Mouse (Mus musculus) right cerebral cortex, postnatal 25 days (tissue): ENCODE measurements around the gene Gxylt1.
"Not testable (repeated sequence)": the region's sequence is repeated elsewhere in the genome, so short reads cannot be mapped to it uniquely, and the experiment has no call there.

ENCODE experiments used
- DNase-seq: peaks from one replicate; pipeline ENCODE4 v3.0.0; 2022

The Gxylt1 gene

DNA sequence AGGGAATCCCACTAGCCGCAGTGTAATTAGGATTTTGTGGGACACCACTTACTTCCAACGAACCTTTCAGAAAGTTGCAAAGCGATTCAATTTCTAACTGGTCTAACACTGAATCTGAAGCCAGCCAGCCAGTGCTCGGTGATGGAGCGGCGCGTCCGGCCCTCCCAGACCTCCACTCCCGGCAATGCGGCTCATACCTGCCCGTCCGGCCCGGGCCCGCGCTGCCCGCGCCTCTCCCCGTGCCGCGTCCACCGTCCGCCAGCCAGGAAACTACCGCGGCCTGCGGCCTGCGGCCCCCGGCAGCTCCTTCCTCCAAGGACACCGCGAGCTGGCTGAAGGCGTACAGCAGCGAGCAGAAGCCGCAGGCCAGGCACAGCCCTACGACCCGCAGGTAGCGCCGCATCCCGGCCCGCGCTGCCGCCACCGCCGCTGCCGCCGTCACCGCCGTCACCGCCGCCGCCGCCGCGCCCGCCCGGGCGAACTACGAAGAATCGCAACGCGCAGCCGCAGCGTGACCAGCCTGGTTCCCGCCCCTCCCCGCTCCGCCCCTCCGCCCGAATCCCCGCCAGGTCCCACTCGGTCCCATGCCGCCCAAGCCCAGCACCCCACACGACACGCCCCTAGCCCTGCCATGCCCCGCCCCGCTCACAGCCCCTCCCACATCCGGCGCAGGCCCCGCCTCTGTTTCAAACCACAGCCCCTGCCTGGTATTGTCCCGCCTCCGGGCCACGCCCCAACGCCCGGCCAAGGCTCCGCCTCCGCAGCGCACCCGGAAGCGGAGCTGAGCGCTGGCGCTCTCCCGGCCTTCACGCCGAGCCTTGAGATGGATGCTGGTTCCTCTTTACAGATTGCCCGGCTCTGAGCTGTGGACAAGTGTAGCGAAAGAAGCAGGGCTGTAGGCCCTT is at the start of gene Gxylt1:
Gxylt1 (minus strand) TSS at position 501 of the 905 bp plus-strand sequence.
- peak; percentile 100 for DNase-seq

DNA sequence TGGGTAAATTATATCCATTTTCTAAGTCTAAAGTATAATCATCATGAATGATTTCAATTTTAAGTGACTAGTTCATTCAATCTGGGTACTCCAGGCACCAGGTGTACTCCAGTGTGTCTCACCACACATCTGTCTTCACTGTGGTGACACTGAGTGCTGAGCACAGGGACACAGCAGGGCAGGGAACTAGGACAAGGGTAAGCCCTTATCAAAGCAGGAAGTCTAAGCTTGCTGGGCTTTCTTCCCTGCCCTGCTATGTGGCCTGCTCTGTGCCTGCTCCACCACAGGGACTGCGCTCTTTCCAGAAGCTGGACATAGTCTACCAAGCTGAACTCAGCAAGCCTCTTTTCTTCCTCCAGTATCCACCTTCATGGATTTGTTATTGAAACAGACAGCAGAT is 43.8 kb upstream of the Gxylt1 start:
- DNase-seq, result no peak

DNA sequence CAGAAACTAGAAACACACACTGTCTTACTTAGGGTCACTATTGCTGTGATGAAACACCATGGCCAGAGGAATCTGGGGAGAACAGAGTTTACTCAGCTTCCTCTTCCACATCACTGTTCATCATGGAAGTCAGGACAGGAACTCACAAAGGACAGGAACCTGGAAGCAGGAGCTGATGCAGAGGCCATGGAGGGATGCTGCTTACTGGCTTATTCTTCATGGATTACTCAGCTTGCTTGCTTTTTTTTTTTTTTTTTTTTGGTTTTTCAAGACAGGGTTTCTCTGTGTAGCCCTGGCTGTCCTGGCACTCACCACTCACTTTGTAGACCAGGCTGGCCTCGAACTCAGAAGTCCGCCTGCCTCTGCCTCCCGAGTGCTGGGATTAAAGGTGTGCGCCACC is 35.3 kb upstream of the Gxylt1 start:
- not testable (repeated sequence) for DNase-seq

DNA sequence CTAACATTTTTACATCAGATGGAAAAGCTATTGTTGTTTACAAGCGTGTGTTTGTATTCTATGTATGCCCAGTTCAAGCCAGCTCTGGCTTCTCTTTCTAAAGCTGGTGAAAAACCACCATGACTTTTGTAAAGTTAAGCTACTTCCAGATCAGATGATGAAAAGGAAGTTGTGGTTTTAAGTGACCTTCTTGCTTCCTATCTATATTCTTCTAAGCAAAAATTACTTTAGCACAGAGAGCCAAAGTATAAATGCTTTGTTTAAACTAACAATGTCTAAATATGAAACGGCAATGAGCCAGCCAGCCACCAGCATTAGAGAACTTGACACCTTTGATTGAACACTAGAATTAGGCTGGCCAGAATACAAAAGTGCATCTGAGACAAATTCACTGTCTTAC is 23.2 kb upstream of the Gxylt1 start:
- no peak for DNase-seq

DNA sequence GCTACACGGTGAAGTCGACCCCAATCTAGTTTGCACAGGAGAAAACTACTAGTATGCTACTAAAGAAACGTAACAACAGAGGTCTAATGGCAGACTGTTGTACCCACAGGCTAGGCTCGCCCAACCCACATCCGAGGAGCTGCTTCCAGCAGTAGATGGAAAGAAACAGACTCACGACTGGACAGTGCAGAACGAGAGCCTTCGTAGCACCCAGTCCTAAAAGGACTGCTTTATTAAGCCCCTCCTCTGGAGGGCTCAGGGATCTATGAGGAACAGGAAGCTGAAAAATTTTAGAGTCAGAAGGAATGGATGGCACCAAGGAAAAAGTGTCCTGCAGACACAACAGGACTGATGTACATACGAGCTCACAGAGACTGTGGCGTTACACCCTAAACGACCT is 19.5 kb upstream of the Gxylt1 start:
- no peak for DNase-seq

DNA sequence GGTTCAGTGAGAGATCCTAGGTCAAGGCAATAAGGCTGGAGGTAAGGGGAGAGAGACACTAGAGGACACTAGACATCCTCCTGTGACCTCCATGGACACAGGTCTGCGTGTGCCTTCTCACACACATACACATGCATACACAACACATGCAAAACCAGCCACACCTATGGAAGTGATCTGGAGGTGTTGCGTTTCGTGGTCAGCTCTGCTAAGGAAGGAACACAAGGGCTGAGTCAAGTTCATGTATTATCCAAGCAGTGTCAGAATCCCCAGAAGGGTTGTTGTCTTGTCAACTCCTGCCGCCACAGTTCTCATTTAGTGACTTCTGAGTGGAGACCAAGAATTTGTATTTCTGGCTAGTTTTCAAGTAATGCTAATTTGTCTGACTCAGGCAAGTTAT is 13.3 kb upstream of the Gxylt1 start:
- no peak for DNase-seq

DNA sequence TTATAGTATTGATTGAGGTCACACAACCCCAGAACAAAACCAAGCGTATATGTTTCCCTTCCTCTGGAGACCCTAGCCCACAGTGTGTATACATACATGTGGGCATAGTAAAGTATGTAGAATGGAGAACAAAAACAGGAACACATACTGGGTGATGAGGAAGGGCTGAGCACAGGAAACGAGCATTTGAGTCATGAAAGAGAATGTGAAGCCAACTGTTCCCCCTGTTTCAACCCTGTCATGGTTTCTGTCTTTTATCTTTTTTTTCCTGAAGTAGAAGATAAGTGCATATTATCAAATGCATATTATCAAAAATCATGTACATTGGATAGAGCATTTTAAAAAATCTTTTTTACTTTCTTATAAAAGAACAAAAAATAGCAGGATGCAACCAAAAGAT is 12.6 kb upstream of the Gxylt1 start:
- DNase-seq, result no peak

DNA sequence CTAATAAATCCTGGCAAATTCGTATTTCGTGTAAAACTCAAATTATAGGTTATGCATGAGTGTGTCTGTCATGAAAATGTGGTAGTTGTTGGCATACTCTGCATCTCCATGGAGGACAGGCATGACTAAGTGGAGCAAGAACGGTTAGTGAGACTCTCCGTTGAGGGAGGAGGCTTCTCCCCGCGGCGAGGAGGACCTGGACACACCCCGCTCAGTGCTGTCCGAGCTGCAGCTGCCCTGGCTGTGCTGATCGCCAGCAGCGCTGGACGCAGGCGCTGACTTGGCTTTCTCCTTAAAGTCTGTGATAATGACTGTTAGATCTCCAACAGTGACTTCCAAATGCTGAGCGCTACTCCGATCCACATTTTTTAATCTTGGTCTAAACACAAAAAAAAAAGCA is 10.3 kb upstream of the Gxylt1 start:
- DNase-seq, result no peak

DNA sequence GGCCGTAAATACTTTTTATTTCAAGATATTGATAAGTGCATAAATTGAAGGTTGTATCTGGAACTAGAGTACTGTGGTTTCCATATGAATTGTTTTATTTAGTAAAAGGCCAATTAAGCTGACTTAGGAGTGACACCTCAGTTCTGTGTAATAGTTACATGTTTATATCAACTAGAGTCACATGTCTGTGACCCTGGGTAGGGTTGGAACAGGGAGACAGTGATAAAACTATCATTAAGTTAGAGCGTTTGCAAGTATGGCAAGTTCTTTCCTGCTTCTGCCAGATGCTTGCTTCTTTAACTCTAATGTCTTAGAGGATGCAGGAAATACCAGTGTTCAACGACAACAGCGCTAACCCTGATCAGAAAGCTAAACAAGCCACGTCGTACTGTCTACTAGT is 9.3 kb upstream of the Gxylt1 start:
- DNase-seq, result no peak

DNA sequence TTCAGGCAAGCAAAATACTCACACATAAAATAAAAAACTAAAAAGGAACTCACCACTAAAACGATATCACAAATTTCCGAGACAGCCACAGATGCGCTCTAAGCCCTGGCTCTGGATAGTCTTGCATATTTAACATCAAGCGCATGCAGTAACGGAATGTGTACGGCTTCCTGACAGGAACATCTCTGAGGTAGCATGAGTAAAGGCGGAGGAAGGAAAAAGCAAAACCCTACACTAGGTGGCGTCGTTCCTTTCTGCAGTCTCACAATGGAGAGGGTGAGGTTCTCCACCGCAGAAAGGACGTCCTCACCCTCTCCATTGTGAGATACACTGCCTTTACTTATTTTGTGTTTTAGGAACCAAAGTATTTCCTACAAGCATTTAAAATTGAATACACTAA is 8.4 kb upstream of the Gxylt1 start:
- DNase-seq, result no peak

DNA sequence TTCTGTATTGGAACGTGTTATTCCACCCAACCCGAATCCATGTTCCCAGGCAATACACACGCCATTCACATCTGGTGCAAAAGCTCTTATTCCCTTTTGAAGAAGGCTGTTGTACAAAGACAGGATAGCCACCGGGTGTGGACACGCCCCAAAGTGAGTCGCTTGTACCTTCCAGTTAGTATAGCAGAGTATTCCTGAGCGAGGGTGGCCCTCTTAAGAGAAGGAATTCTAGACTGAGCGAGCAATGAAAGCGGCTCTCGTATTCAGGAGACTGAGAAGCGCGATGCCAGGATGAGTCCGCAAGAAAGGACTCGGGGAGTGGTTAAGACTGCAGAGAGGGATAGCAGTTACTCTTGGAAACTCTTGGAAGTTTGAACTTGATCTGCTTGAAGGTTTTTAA is 1.3 kb upstream of the Gxylt1 start:
- no peak for DNase-seq

DNA sequence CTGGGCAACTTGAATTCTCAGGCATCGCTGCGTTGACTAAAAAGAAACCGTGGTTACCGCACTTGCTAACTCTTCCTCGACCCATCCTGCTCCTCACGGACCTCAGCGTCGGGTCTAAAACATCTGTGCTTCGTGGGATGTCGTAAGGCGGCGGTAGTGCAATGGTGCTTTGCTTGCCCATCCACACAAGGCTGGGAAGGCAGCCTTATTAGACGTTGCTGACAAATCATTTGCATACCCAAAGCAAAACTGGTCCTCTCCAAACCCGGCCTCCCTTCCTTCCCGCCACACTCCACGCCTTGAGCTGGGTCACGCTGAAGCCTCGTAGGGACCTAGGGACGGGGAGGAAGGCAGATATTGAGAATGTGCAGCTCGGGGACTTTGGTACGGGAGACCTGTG is 644 bp upstream of the Gxylt1 start:
- no peak for DNase-seq

DNA sequence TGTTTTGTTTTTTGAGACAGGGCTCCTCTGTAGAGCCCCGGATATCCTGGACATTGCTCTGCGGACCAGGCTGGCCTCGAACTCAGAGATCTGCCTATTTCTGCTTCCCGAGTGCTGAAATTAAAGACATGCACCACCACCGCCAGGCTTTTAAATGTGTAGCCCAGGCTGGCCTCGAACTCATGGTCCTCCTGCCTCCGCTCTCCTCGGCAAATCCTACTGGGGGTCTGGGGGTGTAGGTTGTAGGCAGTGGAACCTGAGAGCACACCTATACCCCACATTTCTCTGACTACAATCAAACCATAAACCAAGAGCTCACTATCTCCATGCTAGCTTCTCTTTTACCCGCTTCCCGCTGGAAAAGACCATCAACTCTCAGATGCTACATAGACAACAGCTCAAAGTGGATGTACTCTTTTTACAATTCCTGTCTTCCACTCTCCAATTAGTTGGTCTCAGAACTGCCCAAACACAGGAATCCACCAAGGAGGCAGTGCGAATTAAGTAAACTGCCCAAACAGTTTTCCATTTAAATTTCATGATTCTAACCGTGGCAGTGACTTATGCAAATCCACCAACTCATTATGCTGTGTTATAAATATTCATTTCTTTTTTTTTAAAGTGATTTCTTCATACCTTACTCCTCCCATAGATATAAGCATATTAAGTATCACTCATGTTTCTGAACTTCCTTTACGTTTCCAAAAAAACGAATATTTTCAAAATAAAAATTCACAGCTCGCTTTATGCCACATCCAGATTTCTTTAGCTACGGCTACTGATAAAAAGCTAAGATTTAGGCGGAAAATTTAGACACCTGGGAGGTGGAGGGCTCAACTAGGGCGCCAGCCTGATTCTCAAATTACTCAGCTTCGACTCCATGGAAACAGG is 946 bp downstream of the Gxylt1 start:
- DNase-seq, result no peak

DNA sequence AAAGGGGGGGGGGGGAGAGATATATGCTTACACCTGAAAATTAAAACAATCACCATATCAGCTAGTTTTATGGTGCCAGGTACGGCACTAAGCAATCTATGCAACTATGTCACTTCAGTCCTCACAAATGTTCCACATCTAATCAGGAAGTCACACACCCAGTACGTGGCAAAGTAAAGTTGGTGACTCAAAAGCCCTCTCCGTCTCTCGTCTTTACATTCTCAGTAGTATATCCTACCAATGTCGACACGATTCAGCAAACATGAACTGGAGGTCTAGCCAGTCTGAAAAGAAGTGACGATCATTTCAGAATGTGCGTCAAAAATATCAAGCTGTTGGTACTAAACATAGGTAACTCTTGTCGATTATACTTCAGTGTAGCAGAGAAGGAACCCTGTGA is 2.0 kb downstream of the Gxylt1 start:
- DNase-seq, result no peak

DNA sequence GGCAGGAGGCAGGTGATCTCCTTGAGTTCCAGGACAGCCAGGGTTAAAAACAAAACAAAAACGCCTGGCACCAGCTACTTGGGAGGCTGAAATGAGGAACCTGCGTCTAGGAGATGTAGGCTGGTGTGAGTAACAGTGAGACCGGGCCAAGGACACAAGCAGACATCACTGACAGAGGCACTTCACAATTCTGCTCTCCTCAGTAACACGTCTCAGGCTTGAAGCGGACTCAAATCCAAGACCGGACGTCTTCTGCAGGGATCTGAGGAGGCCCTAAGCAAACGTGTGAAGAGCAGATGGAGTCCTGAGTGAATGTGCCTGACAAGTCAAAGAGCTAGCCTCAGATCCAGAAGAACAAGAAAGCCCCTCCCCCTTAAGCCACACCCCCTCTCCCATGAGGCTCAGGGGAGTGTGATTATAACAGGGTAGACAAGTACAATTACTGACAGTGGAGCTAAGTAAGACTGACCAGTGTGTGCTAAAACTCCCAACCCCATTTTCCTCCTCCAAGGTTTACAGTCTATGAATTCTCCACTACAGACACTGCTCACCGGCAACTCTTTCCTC is 4.6 kb downstream of the Gxylt1 start:
- no peak for DNase-seq

DNA sequence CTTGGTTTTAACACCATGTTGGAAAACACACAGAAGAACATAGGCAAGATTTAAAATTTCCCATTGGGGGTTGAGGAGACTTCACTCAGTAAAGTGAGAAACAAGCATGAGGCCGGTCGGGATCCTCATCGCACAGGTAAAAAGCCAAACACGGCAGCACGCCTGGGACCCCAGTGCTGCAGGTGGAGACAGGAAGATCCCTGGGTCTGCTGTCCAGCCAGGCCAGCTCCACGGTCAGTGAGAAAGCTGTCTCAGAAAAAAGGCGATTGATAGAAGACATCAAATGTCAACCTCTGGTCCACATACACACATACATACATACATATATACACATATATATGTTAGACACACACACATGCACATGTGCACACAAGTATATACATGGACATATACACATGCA is 5.4 kb downstream of the Gxylt1 start:
- DNase-seq, result no peak

DNA sequence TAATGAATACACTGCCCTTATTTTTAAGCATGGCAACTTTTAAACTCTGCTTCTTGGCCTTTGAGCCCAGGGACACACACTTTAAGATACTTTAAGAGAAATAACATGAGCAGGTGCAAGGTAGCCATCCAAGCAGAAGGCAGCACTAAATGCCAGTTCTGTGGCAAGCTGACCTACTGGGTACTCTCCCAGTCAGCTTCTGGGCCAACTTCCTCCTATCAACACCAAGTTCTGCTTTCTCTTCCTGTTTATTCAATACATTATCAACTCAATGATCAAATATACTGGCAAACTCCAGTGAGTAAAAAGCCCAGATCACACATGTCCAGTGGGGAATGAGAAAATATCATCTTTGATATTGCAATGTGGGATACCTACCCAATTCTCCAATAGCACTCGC is 7.0 kb downstream of the Gxylt1 start:
- no peak for DNase-seq

DNA sequence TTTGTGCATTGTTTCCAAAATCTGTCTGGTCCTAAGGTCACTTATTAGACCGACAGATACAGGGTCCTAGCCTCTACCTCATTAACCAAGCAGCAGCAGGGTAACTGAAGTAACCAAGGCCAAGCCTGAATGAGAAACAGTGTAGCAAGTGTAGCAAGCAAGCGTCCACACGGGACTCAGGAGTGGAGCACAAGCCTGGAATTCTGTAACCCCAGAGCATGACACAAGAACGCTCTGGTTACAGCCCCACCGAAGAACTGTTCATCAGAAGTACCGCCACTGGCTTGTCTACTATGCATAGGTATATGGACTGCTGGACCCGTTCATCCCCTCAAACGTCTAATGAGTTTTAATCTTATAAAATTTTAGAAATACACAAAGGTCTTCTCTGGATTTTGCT is 7.5 kb downstream of the Gxylt1 start:
- DNase-seq, result no peak

DNA sequence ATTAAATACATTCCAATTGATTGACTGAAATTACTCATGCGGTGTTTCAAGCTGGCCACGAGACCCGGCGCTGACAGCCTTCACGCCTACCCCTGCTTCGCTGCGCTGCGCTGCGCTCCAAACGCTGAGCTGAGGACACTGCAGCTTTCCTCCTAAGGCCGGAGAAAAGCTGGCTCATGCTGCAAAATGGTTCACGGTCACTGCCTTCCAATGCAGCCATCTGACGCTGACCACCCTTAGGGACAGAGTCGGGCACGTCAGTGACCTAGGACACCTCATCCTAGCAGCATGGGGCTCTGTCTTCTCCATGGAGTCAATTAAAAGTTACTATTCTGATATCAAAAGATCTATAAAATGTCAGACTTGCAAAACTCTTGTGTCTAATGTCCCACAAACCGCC is 8.6 kb downstream of the Gxylt1 start:
- no peak for DNase-seq

DNA sequence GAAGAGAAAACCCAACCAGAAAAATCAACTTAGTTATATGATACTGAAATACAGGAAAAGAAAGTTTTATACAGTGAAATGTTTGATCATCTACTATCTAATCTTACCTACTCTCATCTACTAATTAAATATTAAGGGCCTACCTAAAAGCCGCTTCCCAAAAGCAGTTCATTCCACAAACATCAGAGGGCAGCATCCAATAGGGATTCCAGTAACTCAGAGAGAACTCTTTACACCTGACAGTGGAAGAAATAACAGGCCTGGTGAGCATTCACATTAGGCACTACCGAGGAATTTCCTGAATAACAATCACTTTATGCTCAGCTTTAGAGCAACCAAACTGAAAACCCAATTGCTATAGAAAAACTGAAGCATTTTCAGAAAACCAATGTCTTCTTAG is 9.3 kb downstream of the Gxylt1 start:
- DNase-seq, result no peak

DNA sequence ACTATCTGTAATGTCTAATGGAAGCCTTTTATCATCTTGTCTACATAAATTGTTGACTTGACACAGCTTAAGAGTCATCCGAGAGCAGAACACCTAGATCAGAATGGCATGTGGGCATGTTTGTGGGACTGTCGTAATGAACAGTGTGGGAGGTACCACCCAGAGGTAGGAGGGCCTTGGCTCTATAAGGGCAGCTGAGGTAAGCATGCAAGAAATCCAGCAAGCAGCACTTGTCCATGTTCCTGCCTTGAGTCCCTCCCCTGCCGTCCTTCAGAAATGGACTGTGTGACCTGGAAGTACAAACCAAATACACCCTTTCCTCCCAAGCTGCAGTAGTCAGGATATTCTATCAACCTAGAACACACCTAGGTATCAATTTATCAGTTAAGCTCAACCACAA is 9.7 kb downstream of the Gxylt1 start:
- no peak for DNase-seq

DNA sequence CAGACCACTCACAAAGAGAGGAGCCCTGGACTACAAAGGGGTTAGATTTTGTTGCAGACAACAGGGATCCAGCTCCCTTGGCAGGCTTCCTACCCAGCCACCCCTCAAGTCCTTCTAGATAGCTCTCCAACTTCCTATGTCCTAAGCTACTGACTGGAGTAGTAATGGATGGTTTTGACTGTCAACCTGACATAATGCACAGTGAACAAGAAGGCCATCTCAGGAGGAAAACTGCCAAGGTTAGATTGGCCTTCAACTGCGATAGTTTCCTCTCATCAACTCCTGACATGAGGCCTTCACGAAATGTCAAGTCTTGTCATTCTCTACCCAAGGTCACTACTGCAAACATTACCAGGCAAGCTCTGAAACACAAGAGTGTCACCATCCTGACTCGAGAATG is 10.8 kb downstream of the Gxylt1 start:
- no peak for DNase-seq

DNA sequence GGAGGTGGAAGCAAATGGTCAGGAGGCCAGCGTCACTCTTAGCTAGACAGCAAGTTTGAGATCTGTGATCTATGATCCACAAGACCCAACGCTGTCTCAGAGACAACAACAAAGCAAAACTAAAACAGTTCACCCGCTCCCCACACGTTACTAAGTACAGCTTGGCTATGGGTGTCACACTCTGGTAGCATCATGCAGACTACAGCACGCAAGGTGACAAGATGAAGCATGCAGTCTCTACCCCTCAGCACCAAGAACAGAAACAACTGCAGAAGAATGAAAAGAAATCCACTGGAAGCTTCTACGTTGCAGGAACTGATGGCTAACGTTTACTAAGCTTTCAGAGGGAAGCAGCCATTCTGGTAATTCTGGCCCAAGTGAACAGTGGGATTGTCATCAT is 11.4 kb downstream of the Gxylt1 start:
- DNase-seq, result no peak

DNA sequence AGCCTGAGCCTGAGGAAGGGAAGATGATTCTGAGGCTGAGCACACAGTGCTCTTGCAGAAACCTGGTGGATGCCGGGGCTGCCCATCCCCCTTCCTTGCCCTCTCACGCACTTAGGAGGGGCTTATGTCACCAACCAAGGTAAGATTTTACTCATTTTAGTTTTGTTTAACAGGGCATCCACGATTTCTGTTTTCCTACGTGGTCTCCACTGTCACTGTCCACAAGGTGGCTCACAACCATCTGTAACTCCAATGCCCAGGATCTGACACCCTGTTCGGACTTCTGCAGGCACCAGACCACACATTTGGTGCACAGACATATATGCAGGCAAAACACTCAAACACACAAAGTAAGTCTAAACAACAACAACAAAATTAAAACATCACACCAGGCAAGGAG is 12.2 kb downstream of the Gxylt1 start:
- no peak for DNase-seq
